Mouse (Mus musculus) megakaryocyte, embryonic 14.5 days (primary cell): ENCODE data around the gene Vwc2.

Experiments used
- FLI1 ChIP-seq: IDR thresholded peaks from 2 replicates; pipeline ENCODE4 v1.6.1; 2012; ENCODE audit warnings: low read length, inconsistent platforms, mixed read lengths
- GATA1 ChIP-seq: IDR thresholded peaks from 3 replicates; pipeline ENCODE4 v1.6.1; 2012; ENCODE audit warnings: mixed read lengths, low read length, inconsistent platforms, borderline replicate concordance

DNA sequence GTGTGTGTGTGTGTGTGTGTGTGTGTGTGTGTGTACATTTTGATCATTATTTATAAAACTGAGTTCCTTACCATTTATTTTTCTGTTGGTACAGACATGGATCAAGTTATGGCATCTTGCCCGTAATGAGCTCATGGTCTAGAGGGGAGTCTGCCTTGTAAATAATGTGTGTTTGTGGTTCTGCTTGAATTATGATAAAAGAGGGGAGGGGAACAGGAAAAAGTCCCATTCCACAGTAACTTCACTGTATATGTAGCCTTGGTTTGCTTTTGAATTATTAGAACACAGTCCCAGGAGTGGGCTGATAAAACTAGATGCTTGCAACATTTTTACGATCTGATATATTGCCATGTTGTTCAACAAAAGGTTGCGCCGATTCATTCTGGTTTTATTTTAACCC, 57.4 kb downstream of the Vwc2 start:
- TF ChIP-seq GATA1 (no peak), FLI1 (no peak)
